Mouse (Mus musculus) cerebellum, adult 9-10 months (tissue): ENCODE results near the gene Mzt1.

Experiments
- DNase-seq: peaks from one replicate; pipeline ENCODE4 v3.0.0; 2022

The Mzt1 gene

DNA sequence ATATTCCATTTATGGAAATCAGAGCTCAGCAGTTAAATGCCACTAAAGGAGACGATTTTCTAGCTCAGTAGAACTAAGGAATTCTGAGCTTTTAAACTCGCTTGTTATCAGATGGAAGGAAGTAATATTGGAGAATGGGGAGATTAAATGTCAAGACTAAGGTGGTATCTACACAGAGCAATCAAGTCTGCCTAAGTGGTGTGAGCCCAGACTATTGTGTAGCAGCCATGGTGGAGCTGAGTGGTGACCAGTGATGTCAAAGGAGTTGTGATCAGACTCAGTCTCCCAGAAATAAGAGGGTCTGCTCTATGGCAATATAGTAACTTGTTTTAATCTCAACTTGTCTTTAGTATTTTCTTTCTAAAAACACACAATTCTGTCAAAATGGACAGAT, 35.0 kb downstream of the Mzt1 start:
- DNase-seq = no peak

GRCm38 (mm10) chr14:99010224-99010919, 35.6 kb downstream of the Mzt1 start:
- DNase-seq = no peak

DNA sequence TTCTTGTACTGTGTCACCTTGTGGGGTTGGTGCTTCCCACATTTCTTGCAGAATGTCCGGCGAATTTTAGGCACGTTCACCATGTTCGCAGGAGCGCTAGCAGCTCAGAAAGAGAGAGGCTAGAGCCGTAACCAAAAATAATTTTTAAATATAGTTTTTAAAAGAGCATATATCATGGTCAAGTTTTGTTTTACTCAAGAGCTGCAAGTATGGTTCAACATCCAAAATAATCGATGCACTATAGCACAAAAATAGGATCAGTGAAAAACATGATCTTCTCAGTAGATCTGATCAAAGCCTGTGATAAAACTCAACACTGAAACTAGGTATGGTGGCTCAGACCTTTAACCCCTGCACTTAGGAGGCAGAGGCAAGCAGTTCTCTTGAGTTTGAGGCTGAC, 51.7 kb downstream of the Mzt1 start, which contains the start of gene Rpl36a-ps1:
Gene Rpl36a-ps1, minus strand, starts transcription at position 101 of the 400 bp plus-strand sequence.
- no peak for DNase-seq

DNA sequence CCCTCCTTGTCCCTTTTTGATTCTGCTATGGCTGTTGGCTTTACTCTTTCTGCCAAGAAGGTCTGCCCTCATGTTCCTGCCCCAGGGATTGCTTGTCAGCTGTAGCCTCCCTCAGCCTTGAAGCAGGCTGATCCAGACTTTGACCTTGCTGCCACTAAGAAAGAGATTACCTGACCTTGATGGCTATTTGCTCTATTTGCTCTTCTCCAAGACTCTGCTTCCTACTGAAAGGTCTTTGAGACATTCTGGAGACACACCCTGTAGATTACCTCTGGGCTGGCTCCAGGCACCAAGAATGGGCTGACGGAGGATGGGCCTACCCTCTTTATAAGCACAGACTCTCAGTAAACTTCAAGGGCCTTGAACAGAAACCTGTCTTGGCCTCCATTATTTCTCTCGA, 53.5 kb downstream of the Mzt1 start:
- DNase-seq = no peak

DNA sequence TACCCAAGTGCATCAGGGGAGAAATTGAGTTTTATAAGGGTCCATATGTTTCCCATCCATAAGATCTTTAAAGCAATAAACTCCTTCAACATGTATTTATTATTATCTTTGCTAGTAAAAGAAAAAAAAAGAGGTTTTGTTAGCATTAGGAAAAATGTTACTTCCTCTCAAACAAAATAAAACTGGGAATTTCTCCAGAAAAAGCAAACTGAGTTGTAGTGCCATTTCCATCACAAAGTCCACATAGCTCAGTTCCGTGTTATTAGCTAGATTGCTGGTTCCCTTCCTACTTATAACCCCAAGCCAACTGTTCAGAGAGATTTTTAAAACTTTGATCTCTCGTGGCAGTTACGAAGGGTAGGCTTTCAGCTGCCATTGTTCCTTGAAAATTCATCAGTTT, 55.3 kb downstream of the Mzt1 start:
- no peak for DNase-seq

DNA sequence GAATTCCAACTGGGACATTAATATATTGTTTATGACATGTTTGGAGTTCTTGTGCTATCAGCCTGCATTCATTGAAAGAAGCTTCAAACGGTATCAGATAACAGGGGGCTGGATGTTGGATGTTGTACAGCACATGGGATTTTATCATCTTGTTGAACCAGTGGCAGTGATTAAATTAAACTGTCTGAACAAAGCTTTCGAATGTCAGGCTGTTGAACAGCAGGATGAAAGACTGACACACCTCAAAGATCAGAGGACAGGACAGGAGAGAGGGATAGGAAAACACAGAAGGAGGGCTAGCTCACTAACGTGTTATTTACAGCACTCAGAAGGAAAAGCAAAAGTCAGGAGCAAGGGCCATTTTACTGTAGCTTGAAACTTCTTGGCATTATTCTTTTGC, 56.1 kb downstream of the Mzt1 start:
- DNase-seq = no peak
